Comparison of ENCODE assay signal across 12 mouse cellular contexts in genomic region chr5:118353689-118354088, GRCm38 (mm10).
DNase-seq lines count a peak whose midpoint lies in the region; ATAC-seq lines count a peak whose summit lies in the region.
"Had no signal": no experiment of that assay in that cellular context is flagged by ENCODE, and none has a peak within 500 bp of the region (broad histone marks: within the 10 kb centered on the region; RNA-seq: fewer than 3 reads in every experiment).

No protein-coding gene starts in this region.

- no peak overlapping the region for H3K9ac ChIP-seq in heart, embryonic 14.5 days (ENCODE audit: low read length)
- 0 out of 2 replicates have a peak overlapping the region, but pooled peaks have one; percentile 36 for H3K9ac ChIP-seq in embryonic facial prominence, embryonic 13.5 days
- no peak overlapping the region for H3K9ac ChIP-seq in stomach, embryonic 15.5 days

- no peak for DNase-seq in heart, adult 8-10 months (ENCODE audit: low spot score)
- peak; percentile 44 for DNase-seq in retina, postnatal 1 day
- DNase-seq in retina, embryonic 14.5 days (ENCODE audit: low spot score) = no peak
- DNase-seq in spleen, adult 12 weeks (ENCODE audit: low spot score) = no peak
- DNase-seq in adrenal gland, adult (ENCODE audit: inconsistent age in 2 of 2, low spot score in 1 of 2) = no peak
- DNase-seq: adrenal gland, postnatal 25 days; cerebellum, postnatal 36 days; kidney, adult 8-10 months; lung, postnatal 14 days had no signal

- peak overlapping the region; percentile 34 for H3K4me2 ChIP-seq in heart, embryonic 14.5 days (ENCODE audit: low read length)
- H3K4me2 ChIP-seq in embryonic facial prominence, embryonic 13.5 days = peak overlapping the region; percentile 45
- H3K4me2 ChIP-seq in stomach, embryonic 15.5 days = 0 out of 2 replicates have a peak overlapping the region, but pooled peaks have one; percentile 11

- ATAC-seq in heart, embryonic 14.5 days (ENCODE audit: insufficient number of reproducible peaks, insufficient read depth, low FRiP score, low read depth) = no peak
- ATAC-seq in embryonic facial prominence, embryonic 13.5 days (ENCODE audit: insufficient number of reproducible peaks, insufficient read depth, low FRiP score, low TSS enrichment, low read depth) = no peak
- no peak for ATAC-seq in stomach, embryonic 15.5 days (ENCODE audit: insufficient read depth, low FRiP score, low read depth)

- 39% methylated on average over 9 of the region's 9 CpGs for WGBS in heart, embryonic 14.5 days
- WGBS in embryonic facial prominence, embryonic 13.5 days = 7% methylated on average over 9 of the region's 9 CpGs
- WGBS in stomach, embryonic 15.5 days = 33% methylated on average over 9 of the region's 9 CpGs

- H3K4me3 ChIP-seq in heart, embryonic 14.5 days (ENCODE audit: control insufficient read depth in 1 of 2, insufficient read depth in 1 of 2, low read depth in 1 of 2, low read length in 2 of 2) = no peak overlapping the region
- peak overlapping the region; percentile 24 for H3K4me3 ChIP-seq in embryonic facial prominence, embryonic 13.5 days
- H3K4me3 ChIP-seq in stomach, embryonic 15.5 days (replicated peaks) = no peak overlapping the region

- H3K36me3 ChIP-seq in heart, embryonic 14.5 days (ENCODE audit: control insufficient read depth, insufficient read depth, low read length) = no peaks in the 10 kb centered on the region
- H3K36me3 ChIP-seq in embryonic facial prominence, embryonic 13.5 days = no peaks in the 10 kb centered on the region
- H3K36me3 ChIP-seq in stomach, embryonic 15.5 days = no peaks in the 10 kb centered on the region

- 0 out of 2 replicates have a peak, but pooled peaks cover 3% of the 10 kb centered on the region for H3K9me3 ChIP-seq in heart, embryonic 14.5 days (ENCODE audit: control insufficient read depth, low read length)
- H3K9me3 ChIP-seq in embryonic facial prominence, embryonic 13.5 days = no peaks in the 10 kb centered on the region
- no peaks in the 10 kb centered on the region for H3K9me3 ChIP-seq in stomach, embryonic 15.5 days

- H3K27ac ChIP-seq in heart, embryonic 14.5 days (replicated peaks in 1 of 2; ENCODE audit: control insufficient read depth in 1 of 2, insufficient read depth in 1 of 2, low read depth in 2 of 2, low read length in 2 of 2) = no peak overlapping the region
- H3K27ac ChIP-seq in embryonic facial prominence, embryonic 13.5 days = peak overlapping the region; percentile 68; the same call in 1 of the 2 replicates
- H3K27ac ChIP-seq in stomach, embryonic 15.5 days = no peak overlapping the region

- H3K27me3 ChIP-seq in heart, embryonic 14.5 days (ENCODE audit: control insufficient read depth, insufficient read depth, low read length) = no peaks in the 10 kb centered on the region
- H3K27me3 ChIP-seq in embryonic facial prominence, embryonic 13.5 days = no peaks in the 10 kb centered on the region
- no peaks in the 10 kb centered on the region for H3K27me3 ChIP-seq in stomach, embryonic 15.5 days (replicated peaks)

- peaks cover 17 to 19% of the 10 kb centered on the region in 2 experiments for H3K4me1 ChIP-seq in heart, embryonic 14.5 days (ENCODE audit: control insufficient read depth in 2 of 2, insufficient read depth in 2 of 2, low read length in 2 of 2)
- peaks cover 32% of the 10 kb centered on the region for H3K4me1 ChIP-seq in embryonic facial prominence, embryonic 13.5 days
- H3K4me1 ChIP-seq in stomach, embryonic 15.5 days = peaks cover 19% of the 10 kb centered on the region; the same call in 1 of the 2 replicates
